Mouse (Mus musculus): ENCODE results near the gene Cyp4a29. TPM values are rescaled to one million over a fixed set of nuclear protein-coding genes. Genes with fewer than 3 reads are reported as not detected.

Gene Cyp4a29
- polyA plus RNA-seq, 1 experiment from 2014 or later, result not detected

Other genes with a start within 250 kb of the Cyp4a29 start
- 12.4 and 12.5 TPM in 2 replicates for gene Stil, start 241.9 kb upstream of the Cyp4a29 start, polyA plus RNA-seq (2015; fragmentation: Nextera tagmentation; extraction: Ambion mirVana)
- 1.4 and 1.7 TPM in 2 replicates for gene Tal1, start 185.7 kb upstream of the Cyp4a29 start, polyA plus RNA-seq (2015; fragmentation: Nextera tagmentation; extraction: Ambion mirVana)
- gene Pdzk1ip1, start 153.4 kb upstream of the Cyp4a29 start, polyA plus RNA-seq (2015; fragmentation: Nextera tagmentation; extraction: Ambion mirVana), result 8.7 and 12.3 TPM in 2 replicates
- gene Cyp4x1, start 107.8 kb upstream of the Cyp4a29 start, polyA plus RNA-seq (2015; fragmentation: Nextera tagmentation; extraction: Ambion mirVana), result 0.08 and 0.15 TPM in 2 replicates
- 0.81 and 1.4 TPM in 2 replicates for gene Cyp4a12a, start 57.0 kb downstream of the Cyp4a29 start, polyA plus RNA-seq (2015; fragmentation: Nextera tagmentation; extraction: Ambion mirVana)
- gene Cyp4a12b, start 169.5 kb downstream of the Cyp4a29 start, polyA plus RNA-seq (2015; fragmentation: Nextera tagmentation; extraction: Ambion mirVana), result 0.34 and 1.1 TPM in 2 replicates
- gene Cyp4a30b, start 210.5 kb downstream of the Cyp4a29 start, polyA plus RNA-seq (2015; fragmentation: Nextera tagmentation; extraction: Ambion mirVana), result not detected in 2 replicates

All from embryonic facial prominence, embryonic 13.5 days (tissue).